Mouse (Mus musculus) spleen, adult 2 months (tissue): ENCODE measurements at regions not wholly inside any gene's neighbourhood (a gene's known extent, or its start where the extent isn't known, plus 50 kb on each side); places are given as distances from the start of the nearest gene placed in this dataset.

Source experiments
- DNase-seq, 2 experiments: peaks; one replicate each; pipeline versions ENCODE4 v3.0.0 to v3.0.0-alpha.2; 2012 to 2021; ENCODE audit warnings: low spot score in 2 of 2, low read depth in 1 of 2
- H3K27ac ChIP-seq: fragments of 200-500 bp; 2 replicates; pipeline ENCODE4 v1.5.1; 2012; ENCODE audit warnings: low read length, inconsistent platforms; ENCODE audit not compliant: insufficient read depth
- H3K27me3 ChIP-seq: fragments of 200-500 bp; 2 replicates; pipeline ENCODE4 v1.6.1; 2012; ENCODE audit warnings: mild to moderate bottlenecking, moderate library complexity, low read length, inconsistent platforms; ENCODE audit not compliant: control insufficient read depth, insufficient read depth
- H3K36me3 ChIP-seq: fragments of 200-500 bp; 2 replicates; pipeline ENCODE4 v1.6.1; 2012; ENCODE audit warnings: mild to moderate bottlenecking, low read length, inconsistent platforms; ENCODE audit not compliant: control insufficient read depth, insufficient read depth
- H3K4me1 ChIP-seq: fragments of 200-500 bp; 2 replicates; pipeline ENCODE4 v1.6.1; 2011; ENCODE audit warnings: inconsistent platforms; ENCODE audit not compliant: control insufficient read depth, insufficient read depth, insufficient read length
- H3K4me3 ChIP-seq: fragments of 200-500 bp; 2 replicates; pipeline ENCODE4 v1.5.1; 2011; ENCODE audit warnings: mild to moderate bottlenecking, inconsistent platforms; ENCODE audit not compliant: insufficient read depth, insufficient read length; ENCODE audit errors: extremely low read depth
- CTCF ChIP-seq: fragments of 200-500 bp; IDR thresholded peaks from 2 replicates; pipeline ENCODE4 v1.5.1; 2011; ENCODE audit warnings: mild to moderate bottlenecking, inconsistent platforms; ENCODE audit not compliant: insufficient read depth, insufficient read length, insufficient replicate concordance; ENCODE audit errors: extremely low read depth
- POLR2A ChIP-seq: fragments of 200-500 bp; IDR thresholded peaks from 2 replicates; pipeline ENCODE4 v1.6.1; 2011; ENCODE audit warnings: low read depth, low read length, inconsistent platforms
- WGBS: fragments of 180-500 bp; shearing (Covaris S2); methylation state at CpG from one replicate; pipeline ENCODE4 v1.1.7; 2018; 5-methylcytosine and 5-hydroxymethylcytosine counted together

DNA sequence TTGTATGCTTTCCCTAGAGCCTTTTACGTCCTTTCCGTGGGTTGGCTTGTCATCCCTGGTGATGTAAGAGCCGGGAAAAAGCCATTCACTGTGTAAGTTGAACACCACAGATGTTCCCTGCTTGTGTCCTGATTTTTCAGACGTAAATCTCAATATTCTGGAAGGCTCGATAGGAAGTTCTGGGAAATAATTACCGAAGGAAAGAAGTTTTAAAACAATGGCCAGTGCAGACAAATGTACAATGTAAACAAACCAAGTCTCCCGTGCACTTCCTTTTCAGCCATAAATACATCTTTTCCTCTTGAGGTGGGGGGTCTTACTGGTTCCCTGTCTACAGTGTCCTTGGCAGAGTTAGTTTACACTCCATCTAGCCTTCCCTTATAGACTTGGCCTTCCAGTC lies 225.2 kb downstream of the Csl start:
- WGBS: 83% methylated on average over 7 of the region's 7 CpGs
- Histone ChIP-seq H3K27me3 (no peaks in the 10 kb centered on the region), H3K36me3 (no peaks in the 10 kb centered on the region), H3K4me3 (no peak overlapping the region; the same call in 1 of the 2 replicates), H3K4me1 (no peaks in the 10 kb centered on the region), H3K27ac (no peak overlapping the region)
- no peak for DNase-seq
- TF ChIP-seq POLR2A (no peak), CTCF (no peak)

DNA sequence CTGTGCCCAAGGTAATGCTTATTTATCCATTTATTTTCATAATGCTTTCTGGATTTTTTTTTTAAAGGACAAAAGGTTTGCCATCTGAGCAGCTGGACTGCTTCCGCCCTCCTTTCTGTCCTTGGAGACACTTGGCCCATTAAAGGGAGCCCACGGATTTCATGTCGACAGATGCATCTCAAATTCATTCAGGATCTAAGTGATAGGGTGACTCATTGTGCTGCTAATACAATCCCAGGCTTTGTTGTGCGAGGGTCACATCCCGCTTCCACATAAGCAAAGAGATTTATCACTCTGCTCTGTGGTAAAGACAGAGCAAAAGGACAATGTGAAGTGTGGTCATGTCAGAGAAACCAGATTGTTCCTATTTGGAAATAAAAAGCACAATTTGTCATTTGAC lies 220.8 kb downstream of the Csl start:
- H3K27me3 ChIP-seq: no peaks in the 10 kb centered on the region
- TF ChIP-seq POLR2A: no peak
- no peak for TF ChIP-seq CTCF
- 88% methylated on average over 5 of the region's 5 CpGs for WGBS

DNA sequence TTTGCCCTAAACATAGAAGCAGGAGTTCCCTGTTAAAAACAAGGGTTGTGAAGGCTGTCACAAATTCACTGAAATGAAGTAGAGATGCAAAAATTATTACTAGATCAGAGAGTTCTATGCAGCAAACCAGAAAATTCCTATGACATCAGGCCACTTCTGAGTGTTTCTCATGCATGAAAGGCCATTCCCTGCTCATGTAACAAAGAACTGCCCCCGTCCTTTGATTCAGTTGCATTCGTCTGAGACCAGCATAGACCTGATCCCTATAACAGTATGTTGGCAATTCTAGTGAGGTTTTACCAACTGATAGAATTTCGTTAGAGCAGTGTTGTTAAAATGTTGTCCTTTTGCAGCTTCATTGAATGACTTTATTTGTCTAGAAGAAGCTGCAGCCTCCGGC lies 207.1 kb downstream of the Csl start:
- no peak overlapping the region for H3K27ac ChIP-seq
- TF ChIP-seq POLR2A (no peak), CTCF (no peak)
- no peak overlapping the region for H3K4me3 ChIP-seq
- WGBS: 93% methylated on average over 4 of the region's 4 CpGs
- DNase-seq: no peak
- no peaks in the 10 kb centered on the region for H3K36me3 ChIP-seq
- H3K4me1 ChIP-seq: no peaks in the 10 kb centered on the region
- no peaks in the 10 kb centered on the region for H3K27me3 ChIP-seq

More for the DNA sequence above, 220.8 kb downstream of the Csl start:
- no peak overlapping the region for H3K4me3 ChIP-seq
- DNase-seq: no peak
- H3K4me1 ChIP-seq: no peaks in the 10 kb centered on the region
- H3K36me3 ChIP-seq: no peaks in the 10 kb centered on the region
- no peak overlapping the region for H3K27ac ChIP-seq

DNA sequence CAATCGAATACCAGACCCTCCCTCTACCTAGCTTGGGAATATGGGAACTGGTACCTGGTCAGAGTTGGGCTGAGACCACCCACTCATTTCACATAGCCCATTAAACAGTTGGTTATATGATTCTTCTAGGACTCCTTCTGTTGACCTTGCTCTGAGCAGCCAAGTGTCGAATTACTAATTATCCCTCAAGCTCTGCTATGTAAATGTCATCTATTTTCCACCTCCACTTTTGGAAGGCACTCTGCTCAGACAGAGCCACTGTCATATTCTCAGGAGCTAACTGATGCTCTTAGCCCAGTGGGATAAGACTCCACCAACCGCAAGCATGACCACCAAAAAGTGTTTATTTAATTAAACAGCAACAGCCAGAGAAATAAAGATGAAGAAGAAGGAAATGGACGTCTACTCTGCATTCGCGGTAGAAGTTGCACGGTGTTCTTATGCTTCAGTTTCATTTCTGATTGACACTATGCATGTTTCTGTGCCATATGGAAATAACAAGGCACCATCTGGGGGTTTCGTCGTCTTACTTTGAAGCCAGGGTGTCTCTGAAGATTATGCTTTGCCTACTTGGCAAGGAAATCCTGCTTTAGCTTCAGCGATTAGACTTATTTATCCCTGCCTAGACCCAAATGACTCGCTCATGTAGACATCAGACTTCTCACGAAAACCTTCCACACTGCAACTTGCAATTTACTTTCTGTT lies 206.5 kb downstream of the Csl start:
- 91% methylated on average over 12 of the region's 12 CpGs for WGBS
- Histone ChIP-seq H3K36me3 (no peaks in the 10 kb centered on the region), H3K4me3 (no peak overlapping the region), H3K4me1 (no peaks in the 10 kb centered on the region), H3K27me3 (no peaks in the 10 kb centered on the region), H3K27ac (no peak overlapping the region)
- TF ChIP-seq POLR2A (no peak), CTCF (no peak)
- DNase-seq: no peak

DNA sequence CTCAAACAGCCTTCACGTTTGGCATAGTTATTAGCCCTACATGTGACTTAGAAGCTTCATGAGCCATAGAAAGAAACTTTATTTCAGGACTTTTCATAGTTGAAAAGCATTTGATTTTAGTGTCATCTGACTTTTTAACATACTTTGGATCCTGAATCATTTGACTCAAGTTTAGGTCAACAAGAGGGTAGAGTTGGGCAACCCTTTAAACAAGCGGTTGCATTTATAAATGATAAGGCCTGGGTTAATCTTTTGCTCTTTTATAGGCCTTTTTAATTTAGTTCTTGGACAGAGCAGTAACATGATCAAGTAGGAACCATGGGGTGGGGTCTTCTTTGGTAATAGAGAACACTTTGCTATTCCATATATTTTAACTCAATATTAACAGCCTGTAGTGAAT lies 204.4 kb downstream of the Csl start:
- no peaks in the 10 kb centered on the region for H3K4me1 ChIP-seq
- no peak for DNase-seq
- no peak overlapping the region for H3K4me3 ChIP-seq
- H3K27ac ChIP-seq: no peak overlapping the region
- no peak for TF ChIP-seq POLR2A
- no peak for TF ChIP-seq CTCF
- no peaks in the 10 kb centered on the region for H3K36me3 ChIP-seq
- 88% methylated on average over 2 of the region's 2 CpGs for WGBS
- H3K27me3 ChIP-seq: no peaks in the 10 kb centered on the region

DNA sequence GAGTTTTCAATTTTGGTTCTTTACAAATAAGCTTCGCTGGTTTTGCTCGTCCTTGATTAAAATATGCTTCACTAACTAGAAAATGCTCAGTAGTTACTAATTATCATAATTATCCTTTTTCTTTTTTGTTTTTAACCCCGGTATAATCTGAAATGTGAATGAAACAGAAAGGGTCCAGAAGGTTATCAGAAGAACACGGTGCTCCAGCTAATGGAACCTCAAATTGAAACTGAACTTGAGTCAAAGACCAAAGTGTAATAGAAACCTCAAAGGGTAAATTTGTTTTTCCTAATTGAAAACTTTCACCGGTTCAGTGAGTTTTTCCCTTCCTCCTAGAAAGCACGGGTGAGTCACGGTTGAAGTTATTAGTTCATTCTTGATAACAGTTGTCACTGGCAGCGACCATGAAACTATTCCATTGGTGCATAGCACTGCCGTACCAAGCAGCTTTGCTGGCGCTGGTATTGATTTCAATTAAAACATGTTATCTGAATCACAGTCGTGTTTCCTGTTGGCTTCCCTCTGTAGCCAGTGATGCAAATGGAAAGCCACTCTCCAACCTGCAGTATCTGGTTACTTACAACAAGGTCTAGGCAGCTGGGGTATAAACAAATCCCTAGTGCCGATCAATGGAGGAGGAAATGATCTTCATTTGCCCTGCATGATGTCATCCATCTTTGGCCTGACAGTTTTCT lies 203.7 kb downstream of the Csl start:
- no peak for DNase-seq
- no peaks in the 10 kb centered on the region for H3K36me3 ChIP-seq
- H3K27ac ChIP-seq: no peak overlapping the region
- 79% methylated on average over 12 of the region's 12 CpGs for WGBS
- H3K27me3 ChIP-seq: no peaks in the 10 kb centered on the region
- no peaks in the 10 kb centered on the region for H3K4me1 ChIP-seq
- TF ChIP-seq CTCF: no peak
- no peak for TF ChIP-seq POLR2A
- H3K4me3 ChIP-seq: no peak overlapping the region
